Mouse (Mus musculus): Measurements from ENCODE around the gene Dclk2. TPM values are rescaled to one million over a fixed set of nuclear protein-coding genes. Genes with fewer than 3 reads are reported as not detected.

The Dclk2 gene
- 82.5 and 82.9 TPM in 2 replicates for polyA plus RNA-seq (2015; fragmentation: Nextera tagmentation; extraction: Ambion mirVana)

DNA sequence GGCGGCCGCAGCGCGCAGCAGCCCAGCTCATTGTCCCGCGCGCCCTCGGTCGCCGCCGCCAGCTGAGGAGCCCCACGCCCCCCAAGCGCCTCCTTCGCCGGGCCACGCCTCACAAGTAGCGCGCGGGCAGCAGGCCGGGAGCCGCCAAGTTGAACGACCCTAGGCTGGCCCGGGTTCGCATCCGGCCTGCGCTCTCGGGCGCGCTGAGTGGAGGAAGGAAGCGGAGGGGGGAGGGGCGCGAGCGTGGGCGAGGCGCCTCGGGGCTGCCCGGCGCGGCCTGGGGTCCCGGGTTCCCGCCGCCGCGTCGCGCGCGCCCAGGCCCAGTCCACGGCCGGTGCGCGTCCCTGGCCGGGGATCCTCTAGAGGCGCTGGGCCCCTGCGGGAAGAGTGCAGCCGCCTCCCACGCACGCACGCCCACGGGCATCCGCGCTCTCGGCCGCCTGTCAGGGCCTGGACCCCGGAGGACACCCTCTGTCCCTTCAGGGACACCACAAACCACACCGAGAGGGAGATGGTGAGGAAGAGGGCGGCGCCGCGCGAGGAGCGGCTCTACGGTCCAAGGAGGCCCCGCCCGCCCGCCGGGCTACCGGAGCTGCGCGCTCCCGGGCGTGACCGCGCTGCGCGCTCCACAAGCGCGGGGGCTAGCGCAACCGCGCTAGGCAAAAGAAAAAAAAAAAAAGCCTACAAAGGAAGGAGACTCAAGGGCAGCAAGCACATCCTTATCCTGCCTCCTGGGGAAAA is at the start of gene Dclk2:
TSS of gene Dclk2 (minus strand) at position 510 of the 741 bp plus-strand sequence.
- peak within 1 kb of the TSS; percentile 88 for H3K4me3 ChIP-seq
- 0% methylated on average over 74 of the region's 91 CpGs for WGBS
- peaks cover 42% of the 10 kb centered on the region for H3K4me1 ChIP-seq (replicated peaks)
- H3K27me3 ChIP-seq: no peaks in the 10 kb centered on the region
- peak within 1 kb of the TSS; percentile 98 for H3K9ac ChIP-seq
- ATAC-seq (ENCODE audit: low FRiP score): peak; percentile 91
- peaks cover 11% of the 10 kb centered on the region; the same call in 1 of the 2 replicates for H3K36me3 ChIP-seq
- H3K9me3 ChIP-seq: no peaks in the 10 kb centered on the region
- H3K27ac ChIP-seq: peak within 1 kb of the TSS; percentile 98
- peak within 1 kb of the TSS; percentile 71 for H3K4me2 ChIP-seq

DNA sequence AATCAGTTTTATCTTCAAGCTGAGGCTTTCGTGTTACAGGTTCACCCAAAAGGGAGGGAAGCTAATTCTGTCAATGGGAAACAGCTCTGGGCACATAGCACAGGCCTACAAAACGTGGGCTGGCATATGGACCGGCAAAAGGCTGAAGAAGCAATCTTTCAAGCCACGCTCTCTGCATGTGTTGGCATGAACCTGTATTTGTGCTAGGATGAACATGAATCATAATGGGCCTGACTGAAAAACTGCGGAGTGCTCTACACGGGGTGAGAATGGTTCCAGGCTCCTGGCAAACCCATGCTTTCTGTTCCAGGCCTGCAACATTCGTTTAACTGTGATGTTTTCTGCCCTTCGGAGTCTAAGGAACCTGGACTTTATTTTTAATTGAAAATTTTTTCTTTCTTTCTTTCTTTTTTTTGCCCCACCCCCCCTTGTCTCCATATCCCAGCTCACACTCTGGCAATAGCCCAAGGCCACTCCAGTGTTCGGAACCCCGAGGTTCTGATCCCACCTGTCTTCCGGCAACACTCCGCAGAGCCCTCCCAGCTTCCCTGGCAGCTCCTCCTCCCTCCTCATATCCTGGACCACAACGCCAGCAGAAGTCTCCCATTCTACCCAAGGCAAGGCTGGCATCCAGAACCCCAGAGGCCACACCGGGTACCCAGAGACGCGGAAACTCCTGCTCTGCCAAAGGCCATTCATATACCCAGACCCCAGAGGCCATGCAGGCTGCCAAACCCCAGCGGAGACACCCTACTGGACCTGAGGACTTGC is 42.2 kb upstream of the Dclk2 start:
- no peak overlapping the region for H3K4me3 ChIP-seq
- no peak for ATAC-seq (ENCODE audit: low FRiP score)

DNA sequence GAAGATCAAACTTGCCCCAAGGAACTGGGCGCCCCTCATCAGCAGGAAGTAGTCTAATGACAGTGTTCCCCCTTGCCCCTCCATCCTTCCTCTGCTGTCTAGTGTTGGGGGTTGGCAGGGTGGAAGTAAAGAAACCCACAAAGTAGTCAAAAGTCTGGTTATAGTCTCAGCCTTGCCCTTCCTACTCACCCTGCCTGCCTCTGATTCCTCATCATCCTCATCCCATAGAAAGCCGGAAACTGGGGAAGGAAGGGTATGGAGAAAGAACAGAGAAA is 40.7 kb upstream of the Dclk2 start:
- WGBS: 92% methylated on average over 2 of the region's 2 CpGs
- H3K4me1 ChIP-seq (replicated peaks): no peaks in the 10 kb centered on the region
- ATAC-seq (ENCODE audit: low FRiP score): no peak

More for the DNA sequence above, 42.2 kb upstream of the Dclk2 start:
- H3K36me3 ChIP-seq: no peaks in the 10 kb centered on the region
- no peak overlapping the region for H3K4me2 ChIP-seq
- 87% methylated on average over 17 of the region's 17 CpGs for WGBS
- H3K27me3 ChIP-seq: no peaks in the 10 kb centered on the region
- H3K9ac ChIP-seq: no peak overlapping the region
- H3K4me1 ChIP-seq (replicated peaks): no peaks in the 10 kb centered on the region
- H3K27ac ChIP-seq: no peak overlapping the region
- H3K9me3 ChIP-seq: no peaks in the 10 kb centered on the region

DNA sequence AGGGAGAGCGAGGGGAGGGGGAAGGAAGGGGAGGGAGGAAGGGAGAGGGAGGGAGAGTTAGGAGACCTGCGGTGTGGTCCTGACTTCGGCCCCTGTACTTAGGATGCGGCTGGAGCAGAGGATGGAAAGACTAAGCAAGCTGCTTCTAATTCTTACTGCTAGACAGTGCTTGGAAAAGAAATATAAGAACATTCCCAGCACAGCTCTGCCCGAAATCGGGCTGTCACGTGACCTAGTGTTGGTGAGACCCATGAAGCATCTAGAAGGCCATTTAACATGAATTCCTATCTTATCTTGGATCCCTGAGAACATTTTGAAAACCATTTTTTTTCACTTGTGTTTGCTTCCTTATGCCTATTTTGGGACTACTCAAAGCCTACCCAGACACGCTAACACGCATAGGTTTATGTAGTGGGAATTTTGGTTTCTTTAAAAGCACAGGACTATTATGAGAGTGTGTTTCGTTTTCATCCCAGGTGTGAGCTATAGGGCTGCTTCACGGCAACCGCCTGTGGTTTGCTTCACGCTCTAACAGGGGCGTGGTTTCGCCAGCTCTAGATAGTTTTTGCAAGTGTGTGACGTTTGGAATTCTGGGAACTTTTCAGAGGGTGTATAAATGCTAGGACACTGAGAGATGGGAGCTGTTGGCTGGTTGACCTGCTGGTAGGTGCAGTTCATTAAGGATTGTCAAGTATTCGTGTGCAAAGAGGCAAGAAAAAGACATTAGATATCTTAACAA is 40.2 kb upstream of the Dclk2 start:
- Histone ChIP-seq H3K4me2 (no peak overlapping the region), H3K27me3 (no peaks in the 10 kb centered on the region), H3K9me3 (no peaks in the 10 kb centered on the region), H3K9ac (no peak overlapping the region), H3K4me3 (no peak overlapping the region), H3K27ac (no peak overlapping the region), H3K4me1 (replicated peaks) (no peaks in the 10 kb centered on the region), H3K36me3 (no peaks in the 10 kb centered on the region)
- ATAC-seq (ENCODE audit: low FRiP score): no peak
- WGBS: 90% methylated on average over 17 of the region's 17 CpGs

More for the DNA sequence above, 40.7 kb upstream of the Dclk2 start:
- Histone ChIP-seq H3K9ac (no peak overlapping the region), H3K27me3 (no peaks in the 10 kb centered on the region), H3K4me3 (no peak overlapping the region), H3K9me3 (no peaks in the 10 kb centered on the region), H3K4me2 (no peak overlapping the region), H3K36me3 (no peaks in the 10 kb centered on the region), H3K27ac (no peak overlapping the region)

DNA sequence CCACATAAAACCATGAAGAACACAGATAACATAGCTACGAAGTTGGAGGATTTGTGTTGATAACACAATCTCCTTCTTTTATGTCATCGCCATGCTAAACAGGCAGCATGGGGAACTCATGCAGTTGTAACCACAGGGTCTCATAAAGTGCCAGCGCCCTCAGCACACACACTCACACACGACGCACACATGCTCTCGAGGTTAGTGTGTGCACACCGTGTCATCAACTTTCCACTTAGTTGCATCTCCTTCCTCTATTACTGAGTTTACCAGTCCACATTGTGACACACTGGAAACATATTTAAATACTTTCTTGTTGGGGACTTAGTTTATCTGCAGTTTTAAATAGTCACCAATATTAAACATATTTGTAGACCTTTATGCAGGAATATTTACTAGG is 38.4 kb upstream of the Dclk2 start:
- no peaks in the 10 kb centered on the region for H3K36me3 ChIP-seq
- no peaks in the 10 kb centered on the region for H3K27me3 ChIP-seq
- no peaks in the 10 kb centered on the region for H3K9me3 ChIP-seq
- H3K4me3 ChIP-seq: no peak overlapping the region
- H3K4me2 ChIP-seq: no peak overlapping the region
- WGBS: 96% methylated on average over 7 of the region's 7 CpGs
- no peak for ATAC-seq (ENCODE audit: low FRiP score)
- H3K4me1 ChIP-seq (replicated peaks): no peaks in the 10 kb centered on the region
- H3K27ac ChIP-seq: no peak overlapping the region
- H3K9ac ChIP-seq: no peak overlapping the region

DNA sequence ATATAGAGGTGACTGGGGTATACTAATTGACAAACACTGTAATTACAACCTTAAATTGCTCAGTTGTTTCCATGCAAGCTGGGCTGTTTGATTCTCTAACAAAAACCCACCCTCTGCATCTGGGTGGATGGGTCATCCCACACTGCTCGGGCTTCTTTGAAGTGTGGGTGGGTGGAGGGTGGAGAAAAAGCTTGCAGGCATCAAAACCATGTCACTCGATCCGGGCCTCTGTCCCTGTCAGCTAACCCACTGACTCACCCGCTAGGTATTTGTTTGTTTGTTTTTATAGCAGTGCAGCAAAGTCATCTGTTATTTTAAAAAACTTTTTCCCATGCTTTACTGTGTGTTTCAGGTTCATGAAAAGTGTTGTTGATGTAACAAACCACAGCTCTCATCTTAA is 34.7 kb upstream of the Dclk2 start:
- Histone ChIP-seq H3K27me3 (no peaks in the 10 kb centered on the region), H3K4me3 (no peak overlapping the region), H3K4me2 (no peak overlapping the region), H3K9ac (no peak overlapping the region), H3K9me3 (peaks cover 6% of the 10 kb centered on the region; the same call in 1 of the 2 replicates), H3K27ac (no peak overlapping the region), H3K4me1 (replicated peaks) (no peaks in the 10 kb centered on the region), H3K36me3 (no peaks in the 10 kb centered on the region)
- no peak for ATAC-seq (ENCODE audit: low FRiP score)
- WGBS: 53% methylated on average over 4 of the region's 4 CpGs

DNA sequence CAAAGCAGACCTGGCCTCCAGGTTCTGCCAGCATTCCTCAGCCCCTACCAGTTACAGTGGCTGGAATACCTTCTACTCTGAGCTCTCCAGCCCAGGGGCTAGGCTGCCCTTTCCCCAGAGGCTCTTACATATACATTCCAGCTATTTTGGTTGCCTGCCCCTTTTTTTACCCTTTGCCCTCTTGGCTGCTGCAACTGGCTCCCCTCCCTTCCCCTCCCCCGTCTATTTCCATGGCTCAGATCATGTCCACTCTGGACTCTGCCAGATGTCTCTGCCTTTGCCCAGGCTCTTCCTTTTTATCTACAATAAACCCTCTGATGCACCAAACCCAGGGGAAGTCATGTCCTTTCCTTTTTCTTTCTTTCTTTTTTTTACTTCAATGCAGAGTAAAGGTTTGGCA is 33.9 kb upstream of the Dclk2 start:
- no peak overlapping the region for H3K4me2 ChIP-seq
- ATAC-seq (ENCODE audit: low FRiP score): no peak
- 93% methylated on average over 1 of the region's 1 CpGs for WGBS
- no peak overlapping the region for H3K9ac ChIP-seq
- H3K4me1 ChIP-seq (replicated peaks): no peaks in the 10 kb centered on the region
- no peaks in the 10 kb centered on the region for H3K27me3 ChIP-seq
- H3K4me3 ChIP-seq: no peak overlapping the region
- peaks cover 6% of the 10 kb centered on the region; the same call in 1 of the 2 replicates for H3K9me3 ChIP-seq
- no peaks in the 10 kb centered on the region for H3K36me3 ChIP-seq
- H3K27ac ChIP-seq: no peak overlapping the region

DNA sequence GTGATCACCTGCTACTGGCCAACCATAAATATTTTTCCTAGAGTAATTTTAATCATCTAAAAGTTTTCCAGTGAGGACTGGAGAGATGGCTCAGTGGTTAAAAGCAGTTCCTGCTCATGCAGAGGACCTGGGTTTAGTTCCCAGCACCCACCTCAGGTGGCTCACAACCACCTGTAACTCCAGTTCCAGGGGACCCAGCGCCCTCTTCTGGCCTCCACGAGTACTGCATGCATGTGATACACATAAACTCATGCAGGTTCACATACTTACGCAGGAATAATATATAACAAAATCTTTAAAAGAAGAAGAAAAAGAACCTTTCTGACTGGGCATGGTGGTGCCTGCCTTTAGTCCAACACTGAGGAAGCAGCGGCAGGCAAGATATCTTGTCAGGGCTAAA is 33.2 kb upstream of the Dclk2 start:
- no peak overlapping the region for H3K9ac ChIP-seq
- no peaks in the 10 kb centered on the region for H3K4me1 ChIP-seq (replicated peaks)
- H3K36me3 ChIP-seq: no peaks in the 10 kb centered on the region
- no peak for ATAC-seq (ENCODE audit: low FRiP score)
- peaks cover 6% of the 10 kb centered on the region; the same call in 1 of the 2 replicates for H3K9me3 ChIP-seq
- H3K4me3 ChIP-seq: no peak overlapping the region
- 86% methylated on average over 4 of the region's 4 CpGs for WGBS
- no peak overlapping the region for H3K27ac ChIP-seq
- H3K4me2 ChIP-seq: no peak overlapping the region
- H3K27me3 ChIP-seq: no peaks in the 10 kb centered on the region

DNA sequence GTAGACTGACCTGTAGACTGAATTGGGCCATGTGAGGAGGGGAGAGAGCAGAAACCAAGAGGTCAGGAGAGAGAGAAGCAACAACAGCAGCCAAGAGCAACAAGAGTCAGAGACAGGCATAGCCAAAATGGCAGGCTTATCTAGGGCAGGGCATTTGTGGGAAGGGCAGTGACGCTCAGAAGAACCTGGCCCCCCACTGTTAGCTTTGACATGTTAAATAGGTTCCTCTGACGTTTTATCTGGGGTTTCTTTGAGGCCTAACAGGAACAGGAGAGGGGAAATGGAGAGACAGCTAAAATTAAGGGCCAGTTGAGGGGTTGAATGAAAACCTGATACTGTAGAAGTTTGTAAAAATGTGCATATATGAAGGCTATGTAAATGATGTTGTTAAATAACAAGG is 30.0 kb upstream of the Dclk2 start:
- WGBS: 20% methylated on average over 2 of the region's 2 CpGs

DNA sequence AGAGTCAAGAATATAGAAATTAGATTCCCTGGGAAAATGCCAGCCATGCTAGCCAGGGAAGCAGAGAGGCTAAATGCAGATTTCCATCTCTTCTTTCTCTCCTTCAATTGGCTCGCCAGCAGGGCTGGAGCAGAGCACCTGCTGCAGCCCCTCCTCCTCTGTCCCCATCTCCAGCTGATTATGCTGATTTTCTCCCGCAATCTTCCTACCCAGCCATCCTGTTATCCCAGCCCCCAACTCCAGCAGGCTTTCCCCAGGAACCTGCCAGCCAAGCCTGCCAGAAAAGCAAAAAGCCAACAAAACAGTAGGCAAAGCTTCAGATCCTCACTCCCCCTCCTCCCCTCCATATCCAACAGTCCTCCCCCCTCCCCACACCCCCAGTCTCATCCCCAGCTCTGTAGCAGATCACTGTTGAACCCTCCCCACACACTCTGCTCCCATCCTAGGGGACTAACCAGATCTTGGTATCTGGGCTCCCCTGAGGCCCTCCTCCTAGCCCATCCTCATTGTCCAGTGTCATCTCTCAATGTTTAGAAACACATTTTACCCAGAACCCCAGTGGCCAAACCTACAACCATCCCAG is 15.7 kb upstream of the Dclk2 start:
- Histone ChIP-seq H3K27me3 (no peaks in the 10 kb centered on the region), H3K9ac (peak overlapping the region; percentile 29; the same call in 1 of the 2 replicates), H3K27ac (peak overlapping the region; percentile 76), H3K4me3 (no peak overlapping the region), H3K4me2 (no peak overlapping the region), H3K9me3 (no peaks in the 10 kb centered on the region), H3K4me1 (replicated peaks) (peaks cover 6% of the 10 kb centered on the region), H3K36me3 (no peaks in the 10 kb centered on the region)
- peak; percentile 92 for ATAC-seq (ENCODE audit: low FRiP score)
- 5% methylated on average over 2 of the region's 2 CpGs for WGBS

More for the DNA sequence above, 30.0 kb upstream of the Dclk2 start:
- no peak overlapping the region for H3K9ac ChIP-seq
- no peaks in the 10 kb centered on the region for H3K27me3 ChIP-seq
- H3K9me3 ChIP-seq: peaks cover 6% of the 10 kb centered on the region; the same call in 1 of the 2 replicates
- no peak overlapping the region for H3K4me3 ChIP-seq
- H3K27ac ChIP-seq: no peak overlapping the region
- no peak overlapping the region for H3K4me2 ChIP-seq
- H3K4me1 ChIP-seq (replicated peaks): no peaks in the 10 kb centered on the region
- H3K36me3 ChIP-seq: no peaks in the 10 kb centered on the region
- no peak for ATAC-seq (ENCODE audit: low FRiP score)

DNA sequence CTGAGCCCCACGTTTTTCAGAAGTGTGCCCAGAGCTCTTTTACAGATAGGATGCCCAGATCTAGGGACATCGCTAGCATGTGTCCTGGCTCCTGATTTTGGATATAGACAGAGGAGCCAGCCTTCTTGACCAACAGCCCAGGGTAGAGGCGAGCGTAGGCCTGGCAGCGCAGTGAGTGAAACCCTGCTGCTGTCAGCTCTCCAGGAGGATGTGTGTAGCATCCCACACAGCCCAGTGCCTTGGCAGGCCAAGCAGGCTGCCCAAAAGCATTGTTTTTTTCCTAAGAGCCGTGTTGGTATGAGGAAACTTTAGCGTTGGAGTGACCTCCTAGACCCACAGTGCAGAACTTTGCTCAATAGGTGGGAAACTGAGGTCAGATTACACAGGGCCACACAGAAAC is 12.8 kb upstream of the Dclk2 start:
- Histone ChIP-seq H3K4me3 (no peak overlapping the region), H3K4me2 (no peak overlapping the region), H3K4me1 (replicated peaks) (peaks cover 6% of the 10 kb centered on the region), H3K27ac (no peak overlapping the region), H3K36me3 (no peaks in the 10 kb centered on the region), H3K27me3 (no peaks in the 10 kb centered on the region), H3K9ac (no peak overlapping the region), H3K9me3 (no peaks in the 10 kb centered on the region)
- ATAC-seq (ENCODE audit: low FRiP score): no peak
- WGBS: 83% methylated on average over 7 of the region's 7 CpGs

DNA sequence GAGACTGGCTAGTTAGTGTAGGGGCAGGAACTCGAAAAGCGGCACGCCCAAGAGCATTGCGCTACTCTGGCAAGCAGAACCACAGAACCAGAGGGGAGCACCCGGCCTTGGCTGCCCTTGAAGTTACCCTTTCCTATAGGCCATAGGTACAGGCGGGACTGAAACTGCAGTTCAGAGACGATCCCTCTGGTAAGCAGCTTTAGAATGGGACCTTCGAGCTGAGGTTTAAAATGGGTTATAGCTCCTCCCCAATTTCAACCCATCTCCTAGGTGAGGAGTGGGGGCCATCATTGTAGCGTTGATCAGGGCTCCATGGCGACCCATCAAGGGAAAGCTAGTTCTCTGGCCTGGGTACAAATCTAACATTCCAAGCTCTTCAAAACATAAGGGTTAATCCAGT is 3.0 kb upstream of the Dclk2 start:
- ATAC-seq (ENCODE audit: low FRiP score): no peak
- Histone ChIP-seq H3K4me1 (replicated peaks) (peaks cover 10% of the 10 kb centered on the region), H3K4me2 (no peak overlapping the region), H3K4me3 (no peak overlapping the region), H3K27me3 (no peaks in the 10 kb centered on the region), H3K9me3 (no peaks in the 10 kb centered on the region), H3K9ac (no peak overlapping the region), H3K36me3 (no peaks in the 10 kb centered on the region), H3K27ac (no peak overlapping the region)
- 91% methylated on average over 10 of the region's 10 CpGs for WGBS
